Mouse (Mus musculus): ENCODE measurements at regions not wholly inside any gene's neighbourhood (a gene's known extent, or its start where the extent isn't known, plus 50 kb on each side); places are given as distances from the start of the nearest gene placed in this dataset.

GRCm38 (mm10) chr3:121891338-121891737 is 61.0 kb upstream of the Arhgap29 start:
- TF ChIP-seq EP300 (optimal IDR thresholded peaks at IDR 0.05) (no peak), CTCF (IDR thresholded peaks at IDR 0.05; ENCODE audit: low read depth) (no peak)
